In genomic region chr7:16775888-16776287, GRCm38 (mm10) we compare ENCODE assay signal across 28 mouse cellular contexts. TPM values are rescaled to one million over a fixed set of nuclear protein-coding genes. Genes with fewer than 3 reads are reported as not detected.
DNase-seq lines count a peak whose midpoint lies in the region; ATAC-seq and TF ChIP-seq lines count a peak whose summit lies in the region.
"Had no signal": no experiment of that assay in that cellular context is flagged by ENCODE, and none has a peak within 500 bp of the region (broad histone marks: within the 10 kb centered on the region; RNA-seq: fewer than 3 reads in every experiment).

No protein-coding gene starts in this region.

- ATAC-seq in kidney, embryonic 15.5 days (replicated peaks; ENCODE audit: low FRiP score), result 0 out of 2 replicates have a peak, but pooled peaks have one; percentile 30
- ATAC-seq: CD4-positive, CD25-positive, alpha-beta regulatory T cell, adult 4 months; forebrain, embryonic 14.5 days; inflammation-experienced regulatory T-cells, adult 6 months had no signal

- no peak overlapping the region for H3K9ac ChIP-seq in kidney, embryonic 15.5 days
- H3K9ac ChIP-seq: embryonic facial prominence, embryonic 13.5 days; hindbrain, embryonic 14.5 days; liver, embryonic 13.5 days; lung, embryonic 14.5 days had no signal

- 0 out of 2 replicates have a peak, but pooled peaks cover 7% of the 10 kb centered on the region for H3K9me3 ChIP-seq in kidney, embryonic 15.5 days (replicated peaks)

- H3K4me3 ChIP-seq in gastrocnemius, adult 2 months, result no peak overlapping the region
- no peak overlapping the region for H3K4me3 ChIP-seq in kidney, embryonic 15.5 days (replicated peaks)
- H3K4me3 ChIP-seq: embryonic facial prominence, embryonic 13.5 days; heart, embryonic 10.5 days; layer of hippocampus, adult 2 months; liver, embryonic 13.5 days had no signal

- no peak overlapping the region for H3K4me2 ChIP-seq in kidney, embryonic 15.5 days
- H3K4me2 ChIP-seq: embryonic facial prominence, embryonic 13.5 days; hindbrain, embryonic 14.5 days; liver, embryonic 13.5 days; lung, embryonic 14.5 days had no signal

- H3K27ac ChIP-seq in gastrocnemius, adult 2 months, result no peak overlapping the region
- no peak overlapping the region for H3K27ac ChIP-seq in kidney, embryonic 15.5 days
- H3K27ac ChIP-seq: embryonic facial prominence, embryonic 13.5 days; heart, embryonic 10.5 days; hindbrain, embryonic 14.5 days; layer of hippocampus, adult 2 months; liver, embryonic 13.5 days had no signal

- TF ChIP-seq CTCF in gastrocnemius, adult 2 months (IDR thresholded peaks at IDR 0.05), result no peak

- 21% methylated on average over 5 of the region's 5 CpGs for WGBS in kidney, embryonic 15.5 days

- no peaks in the 10 kb centered on the region for H3K36me3 ChIP-seq in kidney, embryonic 15.5 days
- H3K36me3 ChIP-seq: embryonic facial prominence, embryonic 13.5 days; heart, embryonic 10.5 days; liver, embryonic 13.5 days had no signal

- peak; percentile 52 for DNase-seq in gastrocnemius, adult 2 months
- no peak for DNase-seq in gastrocnemius, postnatal 14 days
- DNase-seq in kidney, adult 11 months, result peak; percentile 72
- DNase-seq in kidney, postnatal 36 days, result peak; percentile 43 to 56
- no peak for DNase-seq in cerebellum, adult 18-20 months
- no peak for DNase-seq in adrenal gland, postnatal 10 days
- no peak for DNase-seq in adrenal gland, postnatal 4 days (ENCODE audit: low spot score in 2 of 2)
- DNase-seq: cerebellum, adult 11-12 months; cerebellum, postnatal 14 days; heart, postnatal 4 days; liver, embryonic 13.5 days; lung, embryonic 14.5 days; thymus, adult 2 months had no signal

- H3K27me3 ChIP-seq in kidney, embryonic 15.5 days, result no peaks in the 10 kb centered on the region
- H3K27me3 ChIP-seq: embryonic facial prominence, embryonic 13.5 days had no signal

- intact Hi-C loops in gastrocnemius, adult 2 months (cut with DNase I), result no loop called here
- intact Hi-C loops in gastrocnemius, postnatal 14 days (cut with DNase I; ENCODE audit: low total_unique reads), result no loop called here

- peaks cover 11% of the 10 kb centered on the region for H3K4me1 ChIP-seq in kidney, embryonic 15.5 days

RNA-seq across cellular contexts. Expression of gene Slc1a5, which starts 5.3 kb away (rescaled TPM):
- 10 to 100 TPM; 11.0 to 14.6 TPM for total RNA-seq in gastrocnemius, adult 2 months (2021)
- total RNA-seq in gastrocnemius, postnatal 14 days (2021), result 10 to 100 TPM; 25.4 to 27.0 TPM
- 46.9 and 48.6 TPM in 2 replicates for polyA plus RNA-seq in kidney, embryonic 15.5 days (2015; fragmentation: Nextera tagmentation; extraction: Ambion mirVana)
- 100 to 1,000 TPM; 108 to 109 TPM for total RNA-seq in adrenal gland, postnatal 10 days (2021)
- total RNA-seq in adrenal gland, postnatal 4 days (2021), result 10 to 100 TPM; 60.8 to 61.0 TPM

RNA-seq across cellular contexts. Expression of gene Ap2s1, which starts 37.7 kb away (rescaled TPM):
- total RNA-seq in gastrocnemius, adult 2 months (2021), result 10 to 100 TPM; 49.6 to 56.4 TPM
- total RNA-seq in gastrocnemius, postnatal 14 days (2021), result 10 to 100 TPM; 62.5 to 62.9 TPM
- 255 and 262 TPM in 2 replicates for polyA plus RNA-seq in kidney, embryonic 15.5 days (2015; fragmentation: Nextera tagmentation; extraction: Ambion mirVana)
- 100 to 1,000 TPM; 154 to 156 TPM for total RNA-seq in adrenal gland, postnatal 10 days (2021)
- 100 to 1,000 TPM; 169 to 179 TPM for total RNA-seq in adrenal gland, postnatal 4 days (2021)

RNA-seq across cellular contexts. Expression of gene Strn4, which starts 39.8 kb away (rescaled TPM):
- 10 to 100 TPM; 16.2 to 16.6 TPM for total RNA-seq in gastrocnemius, adult 2 months (2021)
- 10 to 100 TPM; 22.6 to 29.3 TPM for total RNA-seq in gastrocnemius, postnatal 14 days (2021)
- 91.5 and 99.8 TPM in 2 replicates for polyA plus RNA-seq in kidney, embryonic 15.5 days (2015; fragmentation: Nextera tagmentation; extraction: Ambion mirVana)
- total RNA-seq in adrenal gland, postnatal 10 days (2021), result 10 to 100 TPM; 63.8 to 72.8 TPM
- 100 to 1,000 TPM in 1 of 2 experiments, 10 to 100 TPM in 1; 96.9 to 106 TPM for total RNA-seq in adrenal gland, postnatal 4 days (2021)

RNA-seq across cellular contexts. Expression of gene Fkrp, which starts 40.6 kb away (rescaled TPM):
- total RNA-seq in gastrocnemius, adult 2 months (2021), result 10 to 100 TPM; 51.2 to 58.3 TPM
- 10 to 100 TPM; 24.2 to 25.8 TPM for total RNA-seq in gastrocnemius, postnatal 14 days (2021)
- polyA plus RNA-seq in kidney, embryonic 15.5 days (2015; fragmentation: Nextera tagmentation; extraction: Ambion mirVana), result 32.0 and 34.1 TPM in 2 replicates
- total RNA-seq in adrenal gland, postnatal 10 days (2021), result 10 to 100 TPM; 22.4 to 22.6 TPM
- total RNA-seq in adrenal gland, postnatal 4 days (2021), result 10 to 100 TPM; 26.3 to 29.0 TPM

RNA-seq across cellular contexts. Expression of gene Ceacam9, which starts 54.2 kb away (rescaled TPM):
- total RNA-seq in gastrocnemius, adult 2 months (2021), result not detected
- total RNA-seq in gastrocnemius, postnatal 14 days (2021), result not detected
- polyA plus RNA-seq in kidney, embryonic 15.5 days (2015; fragmentation: Nextera tagmentation; extraction: Ambion mirVana), result not detected in 2 replicates
- not detected for total RNA-seq in adrenal gland, postnatal 10 days (2021)
- total RNA-seq in adrenal gland, postnatal 4 days (2021), result not detected
- total RNA-seq: gastrocnemius, adult 8-10 months; granulocyte monocyte progenitor cell, adult 5-6 weeks; heart, postnatal 4 days; layer of hippocampus, adult 2 months; layer of hippocampus, postnatal 25 days; left cerebral cortex, postnatal 10 days; midbrain, postnatal 0 days had no signal
- polyA plus RNA-seq: CD4-positive, CD25-positive, alpha-beta regulatory T cell, adult 4 months; embryonic facial prominence, embryonic 13.5 days; forebrain, embryonic 14.5 days; heart, embryonic 10.5 days; hindbrain, embryonic 14.5 days; inflammation-experienced regulatory T-cells, adult 6 months; liver, embryonic 13.5 days; lung, embryonic 14.5 days; stomach, embryonic 16.5 days; urinary bladder, adult 2 months had no signal

Comparison
In these comparisons a context has a peak if more than half of its experiments do, and no peak if none do; other contexts are left out.
1. DNase-seq: peak in gastrocnemius, adult 2 months (single experiment), kidney, adult 11 months (single experiment) and kidney, postnatal 36 days (2 of 2); none in gastrocnemius, postnatal 14 days (single experiment), cerebellum, adult 18-20 months (0 of 2), adrenal gland, postnatal 10 days (single experiment) and adrenal gland, postnatal 4 days (0 of 2).